Mouse (Mus musculus) C2C12 (cell line): ENCODE data around the gene Cdh4.

Source experiments
- CEBPB ChIP-seq: IDR thresholded peaks from one replicate; pipeline ENCODE4 v1.6.1; 2011; ENCODE audit warnings: low read depth, mild to moderate bottlenecking, control low read depth, moderate library complexity
- CTCF ChIP-seq: IDR thresholded peaks from one replicate; pipeline ENCODE4 v1.5.1; 2011; ENCODE audit not compliant: control insufficient read depth, insufficient read depth, insufficient read length
- FOSL1 ChIP-seq: IDR thresholded peaks from one replicate; pipeline ENCODE4 v1.8.0; 2011; ENCODE audit warnings: mild to moderate bottlenecking, low read length; ENCODE audit not compliant: poor library complexity, insufficient read depth, severe bottlenecking
- MAX ChIP-seq: IDR thresholded peaks from one replicate; pipeline ENCODE4 v1.6.1; 2011; ENCODE audit warnings: mild to moderate bottlenecking, control low read depth
- MYOD1 ChIP-seq: IDR thresholded peaks from one replicate; pipeline ENCODE4 v1.6.1; 2011; ENCODE audit warnings: low read depth; ENCODE audit not compliant: control insufficient read depth, insufficient read length
- MYOG ChIP-seq: IDR thresholded peaks from one replicate; pipeline ENCODE4 v1.6.1; 2011; ENCODE audit not compliant: control insufficient read depth, insufficient read length; ENCODE audit errors: extremely low read depth
- USF1 ChIP-seq: IDR thresholded peaks from one replicate; pipeline ENCODE4 v1.6.1; 2011; ENCODE audit warnings: low read depth, mild to moderate bottlenecking, control low read depth, moderate library complexity

GRCm38 (mm10) chr2:179649370-179649769, 207.1 kb downstream of the Cdh4 start:
- TF ChIP-seq CTCF (no peak), MYOD1 (no peak), MYOG (no peak), MAX (no peak), USF1 (no peak), CEBPB (no peak), FOSL1 (no peak)
